Mouse (Mus musculus) mouse embryonic stem cell (cell line): Measurements from ENCODE around the gene Prpf39.

Source experiments
- in situ Hi-C, 2 experiments: fragments of 300-500 bp; cut with MboI; formaldehyde crosslinking; loops; 1 replicate in 1 of 2; 3 replicates in 1 of 2; pipeline ENCODE4 v1.14.3; 2019 to 2020; ENCODE audit warnings: low sequenced_read_pairs in 2 of 2, low pct_unique_long_range_greater_than_20kb in 1 of 2, mixed read lengths in 1 of 2; ENCODE audit not compliant: unreplicated experiment in 1 of 2

Gene Prpf39

GRCm38 (mm10) chr12:65036190-65036870 lies at the start of gene Prpf39:
Gene Prpf39 (plus strand): TSS chr12:65036333.
- in situ Hi-C loops = no loop called here

DNA sequence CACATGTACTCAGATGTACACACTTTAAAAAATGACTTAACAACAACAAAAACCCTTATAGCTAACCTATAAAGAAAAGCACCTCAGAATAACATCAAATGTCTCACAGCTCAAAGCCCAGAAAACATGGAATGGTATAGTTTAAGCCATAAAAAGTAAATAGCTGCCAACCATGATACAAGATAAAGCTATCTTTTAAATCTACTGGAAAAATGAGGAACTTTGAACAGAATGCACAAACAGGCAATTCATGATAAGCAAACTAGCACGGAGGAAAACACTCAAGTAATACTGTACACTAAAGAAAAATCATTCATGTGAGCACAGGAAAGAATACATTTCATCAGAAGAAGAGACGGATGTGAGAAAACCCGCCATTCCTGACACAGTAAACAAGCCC lies 28.4 kb upstream of the Prpf39 start:
- in situ Hi-C loops = no loop called here

DNA sequence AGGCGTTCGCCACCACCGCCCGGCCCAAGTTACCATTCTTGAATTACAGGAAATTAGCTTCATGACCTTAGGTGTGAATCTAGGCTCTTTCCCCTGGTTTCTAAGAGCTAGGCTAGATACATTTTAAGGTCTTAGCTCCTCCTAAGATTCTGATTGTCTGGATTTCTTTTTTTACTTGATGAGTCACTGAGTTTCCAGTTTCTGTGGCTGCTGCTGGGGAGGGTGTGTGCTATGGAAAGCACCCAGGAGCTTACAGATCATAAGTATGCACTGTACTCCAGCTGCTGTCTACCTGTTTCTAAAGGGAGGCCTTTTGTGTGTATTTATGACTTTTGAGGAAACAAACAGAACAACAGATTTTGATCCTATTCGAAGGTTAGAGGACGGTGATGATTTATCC lies 13.3 kb upstream of the Prpf39 start:
- in situ Hi-C loops = no loop called here

DNA sequence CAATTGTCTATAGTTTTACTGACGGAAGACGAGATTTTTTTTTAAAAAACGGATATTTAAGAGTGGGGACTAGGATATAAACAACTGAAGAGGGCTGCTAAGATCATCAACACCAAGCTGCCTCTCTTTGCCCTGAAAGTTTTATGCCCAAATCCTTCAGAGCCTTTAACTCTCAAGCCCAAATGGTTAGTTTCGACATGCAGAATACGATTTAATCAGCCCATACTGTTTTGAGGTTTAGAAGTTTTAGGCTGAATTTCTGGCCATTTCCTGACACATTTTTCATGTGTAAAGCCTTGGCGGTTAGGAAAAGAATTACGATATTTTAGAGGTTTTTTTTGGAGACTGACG lies 319 bp upstream of the Prpf39 start:
- in situ Hi-C loops = no loop called here

DNA sequence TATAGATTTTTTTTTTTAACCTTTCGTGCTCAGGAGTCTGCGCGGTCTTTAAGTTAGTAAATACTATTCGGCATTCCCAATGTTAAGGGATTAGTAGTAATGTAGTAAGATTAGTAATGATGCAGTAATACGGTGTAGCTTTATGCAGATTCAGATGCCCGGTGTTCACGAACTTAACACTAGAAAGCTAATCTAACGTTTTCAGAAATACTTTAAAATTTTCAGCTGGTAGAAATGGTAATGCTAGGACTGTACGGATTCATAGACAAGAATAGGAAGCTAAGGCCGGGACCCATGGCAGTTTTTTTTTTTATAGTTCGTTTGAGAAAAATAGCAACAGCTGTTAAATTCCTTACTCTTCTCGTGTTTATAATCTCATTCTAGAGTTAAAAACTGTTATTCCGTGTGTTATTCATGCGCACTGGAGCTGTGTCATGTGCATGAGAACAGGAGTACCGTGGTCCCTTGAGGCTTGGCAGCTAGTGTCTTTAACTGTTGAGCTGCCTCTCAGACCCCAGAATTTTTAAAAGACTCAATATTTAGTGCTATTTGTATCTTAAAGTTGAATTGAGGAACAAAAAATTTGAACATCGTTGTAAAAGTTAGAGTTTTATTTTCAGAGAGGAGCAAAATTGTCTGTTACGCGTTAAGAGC lies 886 bp downstream of the Prpf39 start:
- in situ Hi-C loops = no loop called here

DNA sequence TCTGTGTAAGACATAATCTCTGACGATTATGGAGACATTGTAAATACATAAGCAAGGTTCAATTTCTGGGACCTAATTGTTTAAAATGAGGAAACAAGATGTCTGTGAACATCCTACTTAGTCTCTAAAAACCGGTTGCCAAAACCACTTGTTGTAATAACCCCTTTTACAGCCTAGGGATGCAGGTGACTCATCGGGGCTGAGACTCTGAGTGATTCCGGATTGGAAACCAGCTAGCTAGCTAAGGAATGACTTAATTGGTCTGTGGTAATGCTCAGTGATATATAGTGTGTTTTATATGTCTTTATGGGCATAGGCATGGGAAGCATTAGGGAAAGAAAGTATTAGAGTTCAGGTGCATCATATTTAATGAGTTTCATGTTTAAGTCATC lies 1.4 kb downstream of the Prpf39 start:
- in situ Hi-C loops = no loop called here

DNA sequence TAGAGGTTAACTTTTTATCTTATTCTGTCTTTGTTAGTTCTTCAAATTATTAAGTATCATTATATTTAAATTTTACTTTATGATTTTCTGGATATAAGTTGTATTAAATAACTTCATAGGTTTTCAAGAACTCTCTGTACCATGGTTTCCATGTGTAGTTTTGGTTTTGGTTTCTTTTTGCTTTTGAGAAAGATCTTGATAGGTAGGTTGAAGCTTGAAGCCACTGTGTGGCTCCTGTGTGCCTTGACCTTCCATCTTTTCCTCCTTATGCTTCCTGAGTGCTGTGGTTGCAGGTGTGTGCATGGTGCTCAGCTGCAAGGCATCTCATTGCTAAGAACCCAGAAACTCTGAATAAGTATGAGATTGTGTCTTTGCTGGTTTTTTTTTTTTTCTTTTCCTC lies 12.7 kb downstream of the Prpf39 start:
- in situ Hi-C loops = no loop called here

DNA sequence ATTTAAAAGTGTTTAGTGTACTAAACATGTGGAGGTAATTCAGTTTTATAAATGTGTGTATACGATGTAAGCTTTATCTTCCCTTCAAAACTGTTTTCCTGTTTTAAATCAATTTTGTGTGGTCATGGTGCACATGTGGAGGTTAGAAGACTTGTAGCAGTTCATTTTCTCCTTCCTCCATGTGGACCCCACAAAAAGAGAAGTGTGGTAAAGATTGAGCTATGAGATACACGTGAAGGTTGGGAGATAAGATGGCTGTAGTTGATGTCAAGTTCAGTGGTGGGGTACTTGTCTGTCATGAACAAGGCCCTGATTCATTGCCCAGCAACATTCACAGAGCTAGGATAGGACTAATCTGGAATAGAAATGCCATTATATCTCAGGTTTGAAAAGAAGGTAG lies 22.1 kb downstream of the Prpf39 start:
- in situ Hi-C loops = no loop called here

- in situ Hi-C loops = no loop called here
These were observed 24.9 kb downstream of the Prpf39 start for GRCm38 (mm10) chr12:65061082-65061481.

- in situ Hi-C loops = no loop called here
These were observed 29.1 kb downstream of the Prpf39 start for GRCm38 (mm10) chr12:65065241-65065640.

DNA sequence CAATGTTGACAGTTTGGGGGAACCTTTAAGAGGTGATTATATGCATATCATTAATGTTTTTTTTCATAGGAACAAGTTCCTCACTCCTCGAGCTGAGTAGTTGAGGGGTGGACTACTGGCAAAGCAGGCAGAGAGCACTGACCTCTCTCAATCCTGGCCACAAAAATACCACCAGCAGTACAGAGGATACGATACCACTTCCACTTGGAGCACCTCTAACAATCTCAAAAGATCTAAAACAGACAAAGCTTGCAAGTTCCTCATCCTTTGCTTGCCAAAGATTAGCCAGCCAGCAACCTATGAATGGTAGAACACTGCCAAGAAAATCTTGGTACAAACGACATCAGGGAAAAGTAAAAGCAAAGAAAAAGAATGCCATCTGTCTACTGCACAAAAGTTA lies 30.1 kb downstream of the Prpf39 start:
- in situ Hi-C loops = no loop called here

DNA sequence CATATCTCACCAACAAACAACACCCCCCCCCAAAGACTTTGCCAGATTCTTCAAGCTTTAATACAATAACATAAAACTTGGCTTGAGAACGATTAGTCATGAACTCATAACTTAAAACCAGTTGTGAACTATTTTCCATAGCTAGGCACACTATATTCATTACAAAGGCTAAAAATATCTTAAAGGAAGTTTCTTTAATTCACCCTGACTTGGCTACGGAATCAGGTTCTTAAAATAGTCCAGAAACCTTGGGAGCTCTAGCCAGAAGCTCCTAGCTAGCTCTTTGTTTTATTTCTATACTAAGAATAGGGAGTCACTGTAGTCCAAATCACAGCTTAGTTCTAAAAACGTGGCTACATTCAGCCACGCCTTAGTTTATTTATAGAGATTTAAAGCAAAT lies 32.3 kb downstream of the Prpf39 start:
- in situ Hi-C loops = no loop called here

- in situ Hi-C loops = no loop called here
These were observed 36.9 kb downstream of the Prpf39 start for GRCm38 (mm10) chr12:65072911-65073610.

DNA sequence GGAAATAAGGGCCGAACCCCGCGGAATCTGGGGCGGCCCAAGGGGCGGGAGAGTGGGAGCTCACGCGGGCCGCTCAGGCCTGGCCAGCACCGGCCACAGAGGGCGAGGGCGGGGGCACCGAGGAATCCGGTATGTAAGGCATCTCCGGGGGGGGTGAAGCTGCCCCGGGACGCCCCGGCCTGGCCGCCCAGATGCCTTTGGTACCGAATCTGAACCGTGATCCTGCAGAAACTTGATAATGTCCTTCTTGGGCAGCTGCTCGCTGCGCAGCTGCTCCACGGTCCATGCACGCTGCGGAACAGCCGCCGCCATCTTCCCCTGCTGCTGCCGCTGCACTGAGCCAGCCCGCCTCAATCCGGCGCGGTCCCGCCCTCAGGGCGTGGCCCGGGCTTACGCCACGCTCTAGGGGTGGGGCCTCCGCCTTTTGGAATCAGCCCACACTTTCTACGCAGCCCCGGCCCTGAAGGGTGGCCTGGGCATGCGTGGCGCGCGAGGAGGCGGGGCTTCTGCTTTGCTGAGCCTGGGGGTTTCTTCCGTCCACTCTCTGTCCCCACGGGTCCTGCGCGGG lies 37.6 kb downstream of the Prpf39 start, which contains the start of gene Fkbp3:
Fkbp3 (minus strand) TSS at position 397 of the 568 bp plus-strand sequence.
- in situ Hi-C loops = no loop called here

DNA sequence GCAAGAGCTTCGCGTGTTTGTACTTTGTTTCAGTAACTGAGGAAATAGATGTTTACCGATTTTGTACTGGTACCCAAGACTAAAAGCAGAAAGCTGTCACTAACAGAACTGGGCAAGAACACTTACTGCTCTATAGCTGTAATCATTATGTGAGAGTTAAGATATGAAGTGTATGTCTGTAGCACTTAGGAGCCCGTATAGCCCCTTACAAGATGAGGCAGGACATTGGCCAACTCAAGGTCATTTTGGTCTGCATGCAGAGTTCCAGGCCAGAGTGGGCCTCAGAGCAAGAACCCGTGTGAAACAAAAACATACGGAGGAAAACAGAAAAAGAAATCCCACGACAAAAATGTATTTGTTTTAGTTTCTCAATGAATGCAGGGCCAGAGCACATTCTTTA lies 38.5 kb downstream of the Prpf39 start:
- in situ Hi-C loops = no loop called here

GRCm38 (mm10) chr12:65075085-65075732 lies 39.1 kb downstream of the Prpf39 start, which contains the start of gene Fancm:
Gene Fancm (plus strand): TSS chr12:65075603.
- in situ Hi-C loops = no loop called here

GRCm38 (mm10) chr12:65075733-65076310 lies 39.7 kb downstream of the Prpf39 start:
- in situ Hi-C loops = no loop called here

DNA sequence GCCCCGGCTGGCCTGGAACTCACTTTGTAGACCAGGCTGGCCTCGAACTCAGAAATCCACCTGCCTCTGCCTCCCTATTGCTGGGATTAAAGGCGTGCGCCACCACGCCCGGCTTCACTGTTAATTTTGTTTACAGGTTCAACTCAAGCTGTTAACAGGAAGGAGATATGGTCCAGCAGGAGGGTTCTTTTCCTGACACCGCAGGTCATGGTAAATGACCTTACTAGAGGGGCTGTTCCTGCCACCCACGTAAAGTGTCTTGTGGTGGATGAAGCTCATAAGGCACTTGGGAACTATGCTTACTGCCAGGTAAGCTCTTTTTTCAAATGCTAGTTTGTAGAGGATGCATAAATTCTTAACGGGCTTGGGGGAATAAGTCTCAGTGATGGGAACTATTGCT lies 40.8 kb downstream of the Prpf39 start:
- in situ Hi-C loops = no loop called here

- in situ Hi-C loops = no loop called here
These were observed 72.6 kb downstream of the Prpf39 start for GRCm38 (mm10) chr12:65108746-65109145.
